Mouse (Mus musculus) stomach, embryonic 14.5 days (tissue): ENCODE measurements around the gene Prr14. TPM values are rescaled to one million over a fixed set of nuclear protein-coding genes. Genes with fewer than 3 reads are reported as not detected.
"Not testable (repeated sequence)": the region's sequence is repeated elsewhere in the genome, so short reads cannot be mapped to it uniquely, and the experiment has no call there.

Experiments used
- ATAC-seq: fragments of 200-750 bp; cut with Nextera tagmentation; 2 replicates; pipeline ENCODE4 v1.8.0; 2017; ENCODE audit warnings: low read depth, moderate TSS enrichment; ENCODE audit not compliant: insufficient number of reproducible peaks, insufficient read depth, low FRiP score
- H3K27ac ChIP-seq: fragments of 300-500 bp; sonication (generic); 2 replicates; pipeline ENCODE4 v1.5.1; 2014; ENCODE audit warnings: mild to moderate bottlenecking, low read length, moderate library complexity, mixed read lengths
- H3K27me3 ChIP-seq: fragments of 300-500 bp; sonication (generic); 2 replicates; pipeline ENCODE4 v1.6.1; 2014; ENCODE audit warnings: low read length, control low read depth, mixed read lengths; ENCODE audit not compliant: control insufficient read depth, insufficient read depth
- H3K36me3 ChIP-seq: fragments of 300-500 bp; sonication (generic); 2 replicates; pipeline ENCODE4 v1.6.1; 2014; ENCODE audit warnings: mild to moderate bottlenecking, control low read depth, low read length, moderate library complexity, mixed read lengths; ENCODE audit not compliant: control insufficient read depth, insufficient read depth
- H3K4me1 ChIP-seq: fragments of 300-500 bp; sonication (generic); 2 replicates; pipeline ENCODE4 v1.6.1; 2014; ENCODE audit warnings: low read length, control low read depth, mixed read lengths; ENCODE audit not compliant: control insufficient read depth, insufficient read depth
- H3K4me2 ChIP-seq: fragments of 300-500 bp; sonication (generic); replicated peaks from 2 replicates; pipeline ENCODE4 v1.6.1; 2014; ENCODE audit warnings: low read depth, low read length, control low read depth
- H3K4me3 ChIP-seq: fragments of 300-500 bp; sonication (generic); 2 replicates; pipeline ENCODE4 v1.5.1; 2014; ENCODE audit warnings: low read depth, low read length, control low read depth
- H3K9ac ChIP-seq: fragments of 300-500 bp; sonication (generic); replicated peaks from 2 replicates; pipeline ENCODE4 v1.6.1; 2014; ENCODE audit warnings: low read depth, mild to moderate bottlenecking, control low read depth, low read length, moderate library complexity, mixed read lengths
- H3K9me3 ChIP-seq: fragments of 300-500 bp; sonication (generic); 2 replicates; pipeline ENCODE4 v1.6.1; 2016; ENCODE audit warnings: low read depth, low read length, control low read depth; ENCODE audit not compliant: control insufficient read depth
- WGBS: fragments of 180-500 bp; shearing (Covaris S2); extraction: QIAGEN DNeasy Blood & Tissue Kit; methylation state at CpG from one replicate; pipeline ENCODE4 v1.1.7; 2014; 5-methylcytosine and 5-hydroxymethylcytosine counted together
- polyA plus RNA-seq: library from polyadenylated mRNA; unstranded; fragments of >200 nt; fragmentation: Nextera tagmentation; extraction: Ambion mirVana; gene quantifications from 2 replicates; pipeline ENCODE4 v1.2.1, GENCODE M21; 2014

Prr14 gene
- polyA plus RNA-seq, 1 experiment from 2014 or later, result 55.0 TPM

GRCm38 (mm10) chr7:127485416-127485815 is 26.0 kb downstream of the Prr14 start:
- no peaks in the 10 kb centered on the region for H3K9me3 ChIP-seq
- no peak overlapping the region for H3K4me2 ChIP-seq
- no peaks in the 10 kb centered on the region for H3K27me3 ChIP-seq
- H3K4me1 ChIP-seq, result peaks cover 5% of the 10 kb centered on the region
- H3K36me3 ChIP-seq, result peaks cover 83% of the 10 kb centered on the region
- ATAC-seq, result no peak
- 87% methylated on average over 5 of the region's 5 CpGs for WGBS
- H3K9ac ChIP-seq, result no peak overlapping the region
- H3K27ac ChIP-seq, result no peak overlapping the region
- H3K4me3 ChIP-seq, result no peak overlapping the region

- not testable (repeated sequence) for H3K4me1 ChIP-seq, ATAC-seq, H3K4me2 ChIP-seq, H3K9ac ChIP-seq, H3K27ac ChIP-seq, H3K9me3 ChIP-seq, H3K4me3 ChIP-seq, H3K27me3 ChIP-seq
- WGBS, result 80% methylated on average over 4 of the region's 5 CpGs
- H3K36me3 ChIP-seq, result peaks cover 78% of the 10 kb centered on the region
Observed at GRCm38 (mm10) chr7:127488364-127488763, 29.0 kb downstream of the Prr14 start.

- no peak for ATAC-seq
Observed at GRCm38 (mm10) chr7:127489982-127490381, 30.6 kb downstream of the Prr14 start.

GRCm38 (mm10) chr7:127491846-127492245 is 32.4 kb downstream of the Prr14 start:
- Histone ChIP-seq H3K4me2 (no peak overlapping the region), H3K27ac (no peak overlapping the region), H3K36me3 (peaks cover 50% of the 10 kb centered on the region), H3K9me3 (no peaks in the 10 kb centered on the region), H3K9ac (no peak overlapping the region), H3K4me1 (no peaks in the 10 kb centered on the region), H3K4me3 (no peak overlapping the region), H3K27me3 (no peaks in the 10 kb centered on the region)
- 68% methylated on average over 3 of the region's 3 CpGs for WGBS
- no peak for ATAC-seq

More at GRCm38 (mm10) chr7:127489982-127490381, 30.6 kb downstream of the Prr14 start:
- H3K27me3 ChIP-seq, result no peaks in the 10 kb centered on the region
- H3K4me1 ChIP-seq, result no peaks in the 10 kb centered on the region
- H3K9ac ChIP-seq, result no peak overlapping the region
- H3K27ac ChIP-seq, result no peak overlapping the region
- H3K4me3 ChIP-seq, result no peak overlapping the region
- H3K4me2 ChIP-seq, result no peak overlapping the region
- no peaks in the 10 kb centered on the region for H3K9me3 ChIP-seq
- WGBS, result 94% methylated on average over 7 of the region's 7 CpGs
- peaks cover 68% of the 10 kb centered on the region for H3K36me3 ChIP-seq

GRCm38 (mm10) chr7:127494648-127495047 is 35.2 kb downstream of the Prr14 start:
- H3K4me1 ChIP-seq, result no peaks in the 10 kb centered on the region

GRCm38 (mm10) chr7:127497382-127497781 is 38.0 kb downstream of the Prr14 start:
- WGBS, result 70% methylated on average over 2 of the region's 2 CpGs
- H3K4me2 ChIP-seq, result no peak overlapping the region
- ATAC-seq, result no peak
- H3K9me3 ChIP-seq, result no peaks in the 10 kb centered on the region
- no peak overlapping the region for H3K9ac ChIP-seq
- no peaks in the 10 kb centered on the region; the same call in 1 of the 2 replicates for H3K36me3 ChIP-seq
- no peaks in the 10 kb centered on the region for H3K4me1 ChIP-seq
- H3K27me3 ChIP-seq, result no peaks in the 10 kb centered on the region
- no peak overlapping the region for H3K4me3 ChIP-seq
- no peak overlapping the region for H3K27ac ChIP-seq

More at GRCm38 (mm10) chr7:127494648-127495047, 35.2 kb downstream of the Prr14 start:
- no peak overlapping the region for H3K9ac ChIP-seq
- H3K4me3 ChIP-seq, result no peak overlapping the region
- peaks cover 25% of the 10 kb centered on the region for H3K36me3 ChIP-seq
- no peak overlapping the region for H3K4me2 ChIP-seq
- H3K9me3 ChIP-seq, result no peaks in the 10 kb centered on the region
- H3K27ac ChIP-seq, result no peak overlapping the region
- ATAC-seq, result no peak
- no peaks in the 10 kb centered on the region for H3K27me3 ChIP-seq

GRCm38 (mm10) chr7:127498407-127498806 is 39.0 kb downstream of the Prr14 start:
- WGBS, result 48% methylated on average over 3 of the region's 3 CpGs
- no peaks in the 10 kb centered on the region for H3K27me3 ChIP-seq
- no peaks in the 10 kb centered on the region for H3K36me3 ChIP-seq
- ATAC-seq, result no peak
- H3K4me1 ChIP-seq, result no peaks in the 10 kb centered on the region
- no peak overlapping the region for H3K27ac ChIP-seq
- H3K4me3 ChIP-seq, result no peak overlapping the region
- H3K4me2 ChIP-seq, result no peak overlapping the region
- H3K9ac ChIP-seq, result no peak overlapping the region
- no peaks in the 10 kb centered on the region for H3K9me3 ChIP-seq

- Histone ChIP-seq H3K27me3 (no peaks in the 10 kb centered on the region), H3K27ac (no peak overlapping the region), H3K4me3 (no peak overlapping the region), H3K36me3 (no peaks in the 10 kb centered on the region), H3K4me1 (no peaks in the 10 kb centered on the region), H3K9me3 (no peaks in the 10 kb centered on the region), H3K4me2 (no peak overlapping the region), H3K9ac (no peak overlapping the region)
- 94% methylated on average over 3 of the region's 3 CpGs for WGBS
- ATAC-seq, result no peak
Observed at GRCm38 (mm10) chr7:127508291-127508690, 48.9 kb downstream of the Prr14 start.

- not testable (repeated sequence) for H3K4me2 ChIP-seq, H3K4me3 ChIP-seq, H3K36me3 ChIP-seq, H3K27me3 ChIP-seq, H3K9ac ChIP-seq, H3K4me1 ChIP-seq, H3K9me3 ChIP-seq, ATAC-seq, H3K27ac ChIP-seq
- 97% methylated on average over 3 of the region's 4 CpGs for WGBS
Observed at GRCm38 (mm10) chr7:127509830-127510229, 50.4 kb downstream of the Prr14 start.
